Mouse (Mus musculus) embryo, embryonic 10.5 days (tissue): ENCODE measurements around the gene Ccdc155.
A peak's percentile ranks its signal among the peaks of the same experiment; 100 is the strongest.
"Not testable (repeated sequence)": the region's sequence is repeated elsewhere in the genome, so short reads cannot be mapped to it uniquely, and the experiment has no call there.

Source experiments
- DNase-seq: peaks from one replicate; pipeline ENCODE4 v3.0.0-alpha.2; 2015; ENCODE audit warnings: low spot score

Ccdc155 gene

GRCm38 (mm10) chr7:45163735-45164490, 40.8 kb downstream of the Ccdc155 start, which contains the start of gene Slc17a7:
Gene Slc17a7 (plus strand): TSS chr7:45163949.
- peak; percentile 59 for DNase-seq

- no peak for DNase-seq
Observed at GRCm38 (mm10) chr7:45162996-45163615, 41.6 kb downstream of the Ccdc155 start.

GRCm38 (mm10) chr7:45162551-45162950, 42.1 kb downstream of the Ccdc155 start:
- DNase-seq = no peak

GRCm38 (mm10) chr7:45161612-45162473, 42.8 kb downstream of the Ccdc155 start:
- peak; percentile 95 for DNase-seq

GRCm38 (mm10) chr7:45160866-45161265, 43.8 kb downstream of the Ccdc155 start:
- DNase-seq = no peak

GRCm38 (mm10) chr7:45160316-45160800, 44.3 kb downstream of the Ccdc155 start:
- no peak for DNase-seq

GRCm38 (mm10) chr7:45158991-45159390, 45.7 kb downstream of the Ccdc155 start:
- no peak for DNase-seq

GRCm38 (mm10) chr7:45157459-45157858, 47.2 kb downstream of the Ccdc155 start:
- no peak for DNase-seq

- DNase-seq = no peak
Observed at GRCm38 (mm10) chr7:45156206-45156605, 48.5 kb downstream of the Ccdc155 start.

- no peak for DNase-seq
Observed at GRCm38 (mm10) chr7:45155590-45155989, 49.1 kb downstream of the Ccdc155 start.

GRCm38 (mm10) chr7:45154993-45155514, 49.6 kb downstream of the Ccdc155 start:
- peak; percentile 43 for DNase-seq

GRCm38 (mm10) chr7:45154096-45154992, 50.3 kb downstream of the Ccdc155 start, which contains the start of the genes Pih1d1 and Aldh16a1:
Gene Pih1d1 (plus strand): TSS chr7:45154303.
Gene Aldh16a1 (minus strand): TSS chr7:45154584.
- DNase-seq = peak; percentile 97

GRCm38 (mm10) chr7:45153586-45153985, 51.1 kb downstream of the Ccdc155 start:
- DNase-seq = no peak

- not testable (repeated sequence) for DNase-seq
Observed at GRCm38 (mm10) chr7:45153052-45153451, 51.6 kb downstream of the Ccdc155 start.

- DNase-seq = peak; percentile 44
Observed at GRCm38 (mm10) chr7:45151303-45151702, 53.4 kb downstream of the Ccdc155 start.

- DNase-seq = no peak
Observed at GRCm38 (mm10) chr7:45150321-45150720, 54.4 kb downstream of the Ccdc155 start.

- DNase-seq = no peak
Observed at GRCm38 (mm10) chr7:45149545-45149944, 55.1 kb downstream of the Ccdc155 start.

- no peak for DNase-seq
Observed at GRCm38 (mm10) chr7:45148534-45149098, 56.1 kb downstream of the Ccdc155 start.

GRCm38 (mm10) chr7:45147899-45148298, 56.8 kb downstream of the Ccdc155 start:
- DNase-seq = no peak

GRCm38 (mm10) chr7:45147267-45147666, 57.4 kb downstream of the Ccdc155 start:
- DNase-seq = no peak
